In the genomic region with DNA sequence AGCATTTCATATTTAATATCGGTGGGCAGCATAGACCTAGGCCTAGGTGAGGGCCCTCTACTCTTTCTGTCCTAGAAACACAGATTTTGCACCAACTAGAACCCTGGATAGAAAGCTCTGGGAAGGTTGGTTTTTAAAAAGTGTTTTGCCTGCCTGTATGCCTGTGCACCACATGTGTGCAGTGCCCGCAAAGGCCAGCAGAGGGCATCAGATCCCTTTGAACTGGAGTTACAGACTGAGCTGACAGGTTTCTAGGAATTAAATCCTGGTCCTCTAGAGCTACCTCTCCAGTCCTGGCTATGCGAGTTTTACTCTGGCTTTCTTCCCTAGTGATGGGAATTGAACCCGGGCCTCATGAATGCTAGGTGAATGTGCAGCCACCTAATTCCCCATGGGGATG, we compare ENCODE assay signal across 8 mouse cellular contexts. TPM values are rescaled to one million over a fixed set of nuclear protein-coding genes. Genes with fewer than 3 reads are reported as not detected.
DNase-seq lines count a peak whose midpoint lies in the region; ATAC-seq lines count a peak whose summit lies in the region.

No protein-coding gene starts in this region.

- H3K4me1 ChIP-seq in neural tube, embryonic 15.5 days, result no peaks in the 10 kb centered on the region
- no peaks in the 10 kb centered on the region for H3K4me1 ChIP-seq in embryonic facial prominence, embryonic 11.5 days (ENCODE audit: control insufficient read depth, insufficient read depth, low read length)

- peaks cover 95% of the 10 kb centered on the region for H3K36me3 ChIP-seq in neural tube, embryonic 15.5 days
- H3K36me3 ChIP-seq in embryonic facial prominence, embryonic 11.5 days (replicated peaks; ENCODE audit: control insufficient read depth, insufficient read depth, low read depth, low read length), result peaks cover 44% of the 10 kb centered on the region

- H3K9me3 ChIP-seq in neural tube, embryonic 15.5 days (replicated peaks), result no peaks in the 10 kb centered on the region
- no peaks in the 10 kb centered on the region; the same call in 1 of the 2 replicates for H3K9me3 ChIP-seq in embryonic facial prominence, embryonic 11.5 days (replicated peaks; ENCODE audit: control insufficient read depth, low read length)

- H3K4me2 ChIP-seq in neural tube, embryonic 15.5 days, result no peak overlapping the region
- H3K4me2 ChIP-seq in embryonic facial prominence, embryonic 11.5 days (ENCODE audit: low read depth, low read length), result no peak overlapping the region

- no peak overlapping the region for H3K4me3 ChIP-seq in neural tube, embryonic 15.5 days (replicated peaks)
- no peak overlapping the region for H3K4me3 ChIP-seq in embryonic facial prominence, embryonic 11.5 days (ENCODE audit: low read depth, low read length)

- H3K27me3 ChIP-seq in neural tube, embryonic 15.5 days (replicated peaks), result no peaks in the 10 kb centered on the region
- H3K27me3 ChIP-seq in embryonic facial prominence, embryonic 11.5 days (ENCODE audit: control insufficient read depth, insufficient read depth, low read length), result no peaks in the 10 kb centered on the region

- peak; percentile 41 for DNase-seq in gastrocnemius, postnatal 10 days
- DNase-seq in gastrocnemius, postnatal 36 days, result no peak
- DNase-seq in neural tube, embryonic 10.5 days (ENCODE audit: extremely low spot score, low spot score), result peak; percentile 40
- DNase-seq in embryonic facial prominence, embryonic 11.5 days (ENCODE audit: low spot score), result peak; percentile 67
- DNase-seq in retina, postnatal 1 day, result peak; percentile 17
- DNase-seq in urinary bladder, adult 18-20 months (ENCODE audit: low spot score in 2 of 2), result no peak
- DNase-seq in natural killer cell, adult 2 months (ENCODE audit: low spot score in 2 of 2), result no peak

- intact Hi-C loops in gastrocnemius, postnatal 36 days (cut with DNase I), result no loop called here

- H3K9ac ChIP-seq in neural tube, embryonic 15.5 days (replicated peaks), result no peak overlapping the region
- no peak overlapping the region for H3K9ac ChIP-seq in embryonic facial prominence, embryonic 11.5 days (replicated peaks; ENCODE audit: low read length)

- ATAC-seq in neural tube, embryonic 15.5 days (ENCODE audit: low FRiP score), result no peak
- no peak for ATAC-seq in embryonic facial prominence, embryonic 11.5 days (replicated peaks; ENCODE audit: insufficient number of reproducible peaks, low FRiP score, low TSS enrichment, low read depth)

- H3K27ac ChIP-seq in neural tube, embryonic 15.5 days (replicated peaks), result no peak overlapping the region
- no peak overlapping the region for H3K27ac ChIP-seq in embryonic facial prominence, embryonic 11.5 days (replicated peaks; ENCODE audit: low read depth, low read length)

- WGBS in neural tube, embryonic 15.5 days, result 87% methylated on average over 4 of the region's 4 CpGs
- 88% methylated on average over 4 of the region's 4 CpGs for WGBS in embryonic facial prominence, embryonic 11.5 days

RNA-seq across cellular contexts. Expression of a gene that starts 30.1 kb away (rescaled TPM):
- total RNA-seq in gastrocnemius, postnatal 10 days (2021), result 10 to 100 TPM; 11.4 to 12.3 TPM
- total RNA-seq in gastrocnemius, postnatal 36 days (2021), result 10 to 100 TPM; 12.5 to 17.2 TPM
- 17.3 and 18.2 TPM in 2 replicates for polyA plus RNA-seq in neural tube, embryonic 15.5 days (2015; fragmentation: Nextera tagmentation; extraction: Ambion mirVana)
- polyA plus RNA-seq in embryonic facial prominence, embryonic 11.5 days (2014; fragmentation: Nextera tagmentation; extraction: Ambion mirVana), result 8.2 and 8.6 TPM in 2 replicates

RNA-seq across cellular contexts. Expression of a gene that starts 38.8 kb away (rescaled TPM):
- total RNA-seq in gastrocnemius, postnatal 10 days (2021), result 1 to 10 TPM; 4.7 to 7.8 TPM
- total RNA-seq in gastrocnemius, postnatal 36 days (2021), result 1 to 10 TPM in 1 of 2 experiments, under 1 TPM in 1; 0.52 to 1.0 TPM
- 232 and 258 TPM in 2 replicates for polyA plus RNA-seq in neural tube, embryonic 15.5 days (2015; fragmentation: Nextera tagmentation; extraction: Ambion mirVana)
- 319 and 335 TPM in 2 replicates for polyA plus RNA-seq in embryonic facial prominence, embryonic 11.5 days (2014; fragmentation: Nextera tagmentation; extraction: Ambion mirVana)

RNA-seq across cellular contexts. Expression of a gene that starts 49.8 kb away (rescaled TPM):
- 10 to 100 TPM; 12.9 to 16.7 TPM for total RNA-seq in gastrocnemius, postnatal 10 days (2021)
- 10 to 100 TPM in 1 of 2 experiments, 1 to 10 TPM in 1; 10.0 to 10.7 TPM for total RNA-seq in gastrocnemius, postnatal 36 days (2021)
- polyA plus RNA-seq in neural tube, embryonic 15.5 days (2015; fragmentation: Nextera tagmentation; extraction: Ambion mirVana), result 31.4 and 33.7 TPM in 2 replicates
- polyA plus RNA-seq in embryonic facial prominence, embryonic 11.5 days (2014; fragmentation: Nextera tagmentation; extraction: Ambion mirVana), result 30.7 and 36.6 TPM in 2 replicates

Comparison
In these comparisons a context has a peak if more than half of its experiments do, and no peak if none do; other contexts are left out.
1. DNase-seq: peak in gastrocnemius, postnatal 10 days (single experiment), neural tube, embryonic 10.5 days (single experiment), embryonic facial prominence, embryonic 11.5 days (single experiment) and retina, postnatal 1 day (single experiment); none in gastrocnemius, postnatal 36 days (0 of 2), urinary bladder, adult 18-20 months (0 of 2) and natural killer cell, adult 2 months (0 of 2).